Mouse (Mus musculus) forebrain, embryonic 14.5 days (tissue): ENCODE measurements around the gene Gtf2i. TPM values are rescaled to one million over a fixed set of nuclear protein-coding genes. Genes with fewer than 3 reads are reported as not detected.

ENCODE experiments used
- ATAC-seq: fragments of 200-750 bp; cut with Nextera tagmentation; 2 replicates; pipeline ENCODE4 v1.8.0; 2017; ENCODE audit warnings: mild to moderate bottlenecking, moderate library complexity
- DNase-seq: peaks from one replicate; pipeline ENCODE4 v3.0.0-alpha.2; 2015; ENCODE audit warnings: low spot score
- H3K27ac ChIP-seq: fragments of 300-500 bp; sonication (generic); 2 replicates; pipeline ENCODE4 v1.5.1; 2014; ENCODE audit warnings: low read depth, mild to moderate bottlenecking, control low read depth, low read length, moderate library complexity
- H3K27me3 ChIP-seq: fragments of 300-500 bp; sonication (generic); replicated peaks from 2 replicates; pipeline ENCODE4 v1.6.1; 2014; ENCODE audit warnings: low read length, control low read depth, mixed read lengths; ENCODE audit not compliant: control insufficient read depth, insufficient read depth
- H3K36me3 ChIP-seq: fragments of 300-500 bp; sonication (generic); 2 replicates; pipeline ENCODE4 v1.6.1; 2014; ENCODE audit warnings: low read length, control low read depth; ENCODE audit not compliant: control insufficient read depth, insufficient read depth
- H3K4me1 ChIP-seq: fragments of 300-500 bp; sonication (generic); 2 replicates; pipeline ENCODE4 v1.6.1; 2014; ENCODE audit warnings: antibody characterized with exemption, low read length, control low read depth; ENCODE audit not compliant: control insufficient read depth, insufficient read depth
- H3K4me2 ChIP-seq: fragments of 300-500 bp; sonication (generic); 2 replicates; pipeline ENCODE4 v1.6.1; 2014; ENCODE audit warnings: mild to moderate bottlenecking, control low read depth, low read length
- H3K4me3 ChIP-seq: fragments of 300-500 bp; sonication (generic); 2 replicates; pipeline ENCODE4 v1.5.1; 2014; ENCODE audit warnings: low read depth, low read length, control low read depth
- H3K9ac ChIP-seq: fragments of 300-500 bp; sonication (generic); 2 replicates; pipeline ENCODE4 v1.6.1; 2014; ENCODE audit warnings: mild to moderate bottlenecking, low read length, control low read depth, moderate library complexity
- H3K9me3 ChIP-seq: fragments of 300-500 bp; sonication (generic); replicated peaks from 2 replicates; pipeline ENCODE4 v1.6.1; 2016; ENCODE audit warnings: low read length, control low read depth, mixed read lengths; ENCODE audit not compliant: control insufficient read depth
- WGBS: fragments of 180-500 bp; shearing (Covaris S2); extraction: QIAGEN DNeasy Blood & Tissue Kit; methylation state at CpG from one replicate; pipeline ENCODE4 v1.1.7; 2014; 5-methylcytosine and 5-hydroxymethylcytosine counted together
- polyA plus RNA-seq: library from polyadenylated mRNA; unstranded; fragments of >200 nt; fragmentation: Nextera tagmentation; extraction: Ambion mirVana; gene quantifications from 2 replicates; pipeline ENCODE4 v1.2.1, GENCODE M21; 2014

Gtf2i gene
- polyA plus RNA-seq, 1 experiment from 2014 or later: 111 TPM

DNA sequence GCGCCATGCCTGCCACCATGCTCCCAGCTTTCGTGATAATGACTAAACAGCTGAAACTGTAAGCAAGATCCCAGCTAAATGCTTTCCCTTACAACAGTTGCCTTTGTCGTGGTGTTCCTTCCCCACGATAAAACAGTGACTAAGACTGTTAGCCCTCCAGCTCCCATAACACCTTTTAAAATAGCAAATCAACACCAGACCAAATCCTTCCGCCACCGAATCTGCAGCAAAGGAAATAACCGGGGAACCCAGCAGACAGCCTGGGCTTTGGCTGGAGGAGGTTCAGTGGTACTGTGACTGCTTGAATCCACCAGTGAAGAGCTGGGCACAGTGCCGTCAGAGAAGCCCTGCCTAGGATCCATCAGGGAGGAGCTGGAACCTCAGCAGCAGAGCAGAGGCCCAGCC lies 65.3 kb downstream of the Gtf2i start:
- Histone ChIP-seq H3K9ac (no peak overlapping the region), H3K4me3 (no peak overlapping the region), H3K36me3 (peaks cover 99% of the 10 kb centered on the region), H3K4me1 (no peaks in the 10 kb centered on the region), H3K27ac (no peak overlapping the region), H3K9me3 (no peaks in the 10 kb centered on the region), H3K27me3 (no peaks in the 10 kb centered on the region), H3K4me2 (no peak overlapping the region)
- 87% methylated on average over 8 of the region's 8 CpGs for WGBS
- DNase-seq (no peak), ATAC-seq (no peak)

DNA sequence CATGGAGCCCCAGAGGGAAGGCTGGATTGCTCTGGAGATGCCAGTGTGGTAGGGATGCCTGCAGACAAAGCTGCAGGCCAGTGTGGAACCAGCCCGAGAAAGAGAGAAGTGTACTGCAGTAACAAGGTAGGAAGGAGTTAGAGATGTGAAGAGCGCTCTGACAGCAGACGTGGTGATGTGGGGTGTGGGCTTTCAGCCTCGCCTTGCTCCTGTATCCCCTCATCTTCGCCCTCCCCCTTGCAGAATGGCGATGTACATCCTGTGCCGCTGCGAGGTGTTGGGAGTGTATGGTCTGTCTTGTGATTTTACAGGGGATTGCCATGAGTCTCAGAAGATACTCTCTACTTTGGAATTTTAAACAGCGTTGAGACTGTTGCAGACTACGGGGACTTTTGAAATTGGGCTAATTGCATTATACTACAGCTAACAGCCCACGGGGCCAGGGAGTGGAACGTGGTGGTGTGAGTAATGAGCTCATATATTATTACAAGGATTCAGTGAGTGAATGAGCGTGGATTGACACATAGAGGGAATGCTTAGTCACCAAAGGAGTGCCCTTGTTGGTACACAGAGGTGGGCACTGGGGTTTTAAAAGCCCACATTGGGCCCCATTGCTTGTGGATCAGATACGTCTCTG lies 65.8 kb downstream of the Gtf2i start:
- DNase-seq: no peak
- no peak overlapping the region for H3K4me2 ChIP-seq
- no peaks in the 10 kb centered on the region for H3K4me1 ChIP-seq
- H3K27ac ChIP-seq: no peak overlapping the region
- no peak overlapping the region for H3K4me3 ChIP-seq
- no peak overlapping the region for H3K9ac ChIP-seq
- 92% methylated on average over 14 of the region's 14 CpGs for WGBS
- no peak for ATAC-seq
- H3K9me3 ChIP-seq: no peaks in the 10 kb centered on the region
- no peaks in the 10 kb centered on the region for H3K27me3 ChIP-seq
- peaks cover 99% of the 10 kb centered on the region for H3K36me3 ChIP-seq

DNA sequence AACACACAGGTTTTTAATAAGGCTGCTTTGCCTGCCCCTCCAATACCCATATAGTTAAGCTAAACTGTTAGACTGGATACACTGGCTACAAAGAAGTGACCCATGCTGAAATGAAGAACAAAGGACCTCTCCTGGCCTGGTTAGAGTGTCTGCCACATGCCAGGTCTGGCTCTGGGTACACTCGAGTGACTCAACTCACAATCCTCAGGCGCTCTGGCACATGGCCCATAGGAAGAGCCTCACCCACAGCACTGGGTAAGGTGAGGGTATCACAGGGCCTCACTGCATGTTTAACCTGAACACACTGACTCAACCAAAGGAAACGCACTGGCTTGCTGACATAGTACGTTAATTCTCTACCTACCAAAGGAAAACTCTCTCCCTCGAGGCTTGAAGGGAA lies 68.4 kb downstream of the Gtf2i start:
- no peak for ATAC-seq
- 93% methylated on average over 5 of the region's 5 CpGs for WGBS
- no peak overlapping the region for H3K4me3 ChIP-seq
- no peak overlapping the region for H3K27ac ChIP-seq
- no peak overlapping the region for H3K4me2 ChIP-seq
- DNase-seq: no peak
- H3K27me3 ChIP-seq: no peaks in the 10 kb centered on the region
- peaks cover 99% of the 10 kb centered on the region for H3K36me3 ChIP-seq
- H3K9me3 ChIP-seq: no peaks in the 10 kb centered on the region
- H3K4me1 ChIP-seq: no peaks in the 10 kb centered on the region
- no peak overlapping the region for H3K9ac ChIP-seq

DNA sequence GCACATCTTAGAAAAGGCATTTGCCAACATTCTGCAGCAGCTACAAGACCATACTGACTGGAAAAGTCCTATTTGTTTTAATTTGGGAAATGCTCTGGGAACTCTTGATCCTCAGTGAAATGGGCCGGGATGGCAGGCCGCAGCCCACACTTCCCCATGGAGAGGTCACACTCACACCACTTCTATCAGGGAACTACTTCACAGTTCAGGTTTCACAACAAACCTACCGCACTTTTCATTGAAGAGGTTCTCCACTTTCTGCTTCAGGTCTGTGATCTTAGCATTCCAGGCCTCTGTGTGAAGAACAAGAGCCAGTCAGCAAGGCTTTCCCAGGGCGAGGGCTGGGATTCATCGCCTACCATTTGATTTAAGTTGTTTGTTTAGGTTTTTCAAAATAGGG lies 69.7 kb downstream of the Gtf2i start:
- ATAC-seq (no peak), DNase-seq (no peak)
- Histone ChIP-seq H3K4me2 (no peak overlapping the region), H3K4me3 (no peak overlapping the region), H3K9me3 (no peaks in the 10 kb centered on the region), H3K9ac (no peak overlapping the region), H3K36me3 (peaks cover 100% of the 10 kb centered on the region), H3K27ac (no peak overlapping the region; the same call in 1 of the 2 replicates), H3K4me1 (no peaks in the 10 kb centered on the region), H3K27me3 (no peaks in the 10 kb centered on the region)
- 97% methylated on average over 5 of the region's 5 CpGs for WGBS

DNA sequence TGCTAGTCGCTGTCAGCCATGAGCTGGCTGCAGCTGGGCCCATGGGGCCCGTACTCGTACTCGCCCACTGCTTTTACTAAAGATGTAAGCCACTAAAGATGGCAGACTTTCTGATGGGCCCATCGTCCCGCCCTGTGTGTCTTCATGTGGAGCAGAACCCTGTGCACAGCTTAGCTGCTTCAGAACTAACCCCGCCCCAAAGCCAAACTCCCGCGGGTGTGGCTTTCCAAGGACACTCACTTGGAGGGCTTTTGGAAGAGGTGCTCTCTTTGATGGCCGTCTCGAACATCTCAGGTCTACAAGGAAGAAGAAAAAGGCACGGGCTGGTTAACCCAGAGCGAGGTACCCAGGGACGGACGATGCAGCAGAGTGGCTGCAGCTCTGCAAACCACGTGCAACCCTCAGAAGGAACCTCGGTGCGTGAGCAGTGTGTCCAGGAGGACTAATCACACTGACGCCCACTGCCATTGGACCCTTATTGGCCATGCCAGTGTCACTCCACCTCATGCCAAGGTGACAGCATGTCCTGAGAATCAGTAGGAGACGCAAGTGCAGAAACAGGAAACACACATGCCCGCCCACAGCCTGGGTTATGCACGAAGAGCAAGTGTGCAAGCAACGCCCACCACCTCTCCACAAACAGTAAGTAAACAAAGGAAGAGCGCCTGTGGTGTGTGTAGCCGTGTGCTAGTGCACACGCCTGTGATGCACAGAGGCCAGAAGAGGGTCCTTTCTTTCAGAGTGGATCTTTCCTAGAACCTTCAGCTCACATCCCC lies 70.7 kb downstream of the Gtf2i start:
- Histone ChIP-seq H3K4me1 (no peaks in the 10 kb centered on the region), H3K4me3 (no peak overlapping the region), H3K9ac (no peak overlapping the region), H3K27me3 (no peaks in the 10 kb centered on the region), H3K9me3 (no peaks in the 10 kb centered on the region), H3K27ac (no peak overlapping the region), H3K36me3 (peaks cover 100% of the 10 kb centered on the region), H3K4me2 (no peak overlapping the region)
- 94% methylated on average over 26 of the region's 26 CpGs for WGBS
- ATAC-seq (no peak), DNase-seq (no peak)

DNA sequence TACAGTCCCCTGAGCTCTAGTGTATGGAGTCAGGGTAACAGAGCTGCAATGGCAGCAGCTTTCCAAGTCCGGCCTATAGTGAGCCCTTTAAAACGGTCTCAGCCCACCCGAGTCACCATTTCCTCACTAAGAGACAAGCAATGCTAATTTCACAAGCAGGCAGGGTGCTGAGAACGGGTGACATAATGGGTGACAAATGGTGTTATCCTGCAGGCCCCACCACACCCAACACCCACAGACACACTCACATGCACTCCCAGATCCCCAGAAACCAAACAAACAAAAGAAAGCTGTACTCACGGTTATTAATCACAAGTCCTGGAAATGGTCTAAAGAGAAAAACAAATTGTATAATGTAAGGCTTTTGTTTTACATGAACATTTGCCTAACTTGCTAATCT lies 72.7 kb downstream of the Gtf2i start:
- Histone ChIP-seq H3K4me2 (no peak overlapping the region), H3K36me3 (peaks cover 100% of the 10 kb centered on the region), H3K27ac (no peak overlapping the region), H3K27me3 (no peaks in the 10 kb centered on the region), H3K9me3 (no peaks in the 10 kb centered on the region), H3K4me1 (no peaks in the 10 kb centered on the region), H3K9ac (no peak overlapping the region), H3K4me3 (no peak overlapping the region)
- ATAC-seq (no peak), DNase-seq (no peak)
- WGBS: 87% methylated on average over 5 of the region's 5 CpGs

DNA sequence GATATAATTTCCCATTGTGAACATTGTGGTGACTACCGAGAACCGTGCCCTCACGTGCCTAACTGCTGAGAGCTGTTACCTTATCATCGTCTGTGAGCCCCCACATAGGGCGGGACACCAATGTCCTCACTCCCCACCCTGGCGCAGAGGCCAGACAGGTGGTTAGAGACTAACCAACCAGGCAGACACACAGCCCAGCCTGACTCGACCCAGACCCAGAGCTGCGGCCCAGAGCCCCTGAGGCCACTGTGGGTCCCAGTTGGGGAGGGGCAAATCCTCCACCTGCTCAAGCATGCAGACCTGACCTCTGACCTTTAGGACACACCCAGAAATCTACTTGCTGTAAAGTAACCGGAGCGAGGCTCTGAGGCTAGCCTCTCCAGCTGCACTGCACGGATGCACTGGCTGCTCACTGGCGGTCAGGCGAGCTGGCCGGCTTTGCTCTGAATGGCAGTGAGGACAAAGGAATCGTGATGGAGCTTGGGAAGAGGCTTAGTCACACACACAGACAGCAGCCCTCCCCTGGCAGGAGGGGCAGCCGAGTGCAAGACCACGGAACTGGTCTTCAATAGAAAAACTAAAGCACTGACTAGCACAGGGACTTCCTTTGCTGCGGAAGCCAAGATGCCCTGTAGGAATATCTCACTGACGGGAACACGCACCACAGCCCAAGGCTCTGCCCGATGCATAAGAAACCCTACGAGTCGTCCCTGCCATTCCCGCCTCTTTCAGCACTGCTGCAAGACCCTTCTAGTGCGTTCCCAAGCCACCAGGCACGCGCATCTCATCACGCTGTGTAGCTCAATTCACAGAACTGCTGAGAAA lies 76.4 kb downstream of the Gtf2i start:
- ATAC-seq: peak; percentile 74
- DNase-seq: peak; percentile 68
- Histone ChIP-seq H3K4me3 (no peak overlapping the region), H3K27me3 (no peaks in the 10 kb centered on the region), H3K9me3 (no peaks in the 10 kb centered on the region), H3K9ac (0 out of 2 replicates have a peak overlapping the region, but pooled peaks have one; percentile 0), H3K36me3 (peaks cover 79% of the 10 kb centered on the region), H3K4me2 (no peak overlapping the region), H3K4me1 (peaks cover 2% of the 10 kb centered on the region; the same call in 1 of the 2 replicates), H3K27ac (peak overlapping the region; percentile 59)
- 43% methylated on average over 28 of the region's 28 CpGs for WGBS

DNA sequence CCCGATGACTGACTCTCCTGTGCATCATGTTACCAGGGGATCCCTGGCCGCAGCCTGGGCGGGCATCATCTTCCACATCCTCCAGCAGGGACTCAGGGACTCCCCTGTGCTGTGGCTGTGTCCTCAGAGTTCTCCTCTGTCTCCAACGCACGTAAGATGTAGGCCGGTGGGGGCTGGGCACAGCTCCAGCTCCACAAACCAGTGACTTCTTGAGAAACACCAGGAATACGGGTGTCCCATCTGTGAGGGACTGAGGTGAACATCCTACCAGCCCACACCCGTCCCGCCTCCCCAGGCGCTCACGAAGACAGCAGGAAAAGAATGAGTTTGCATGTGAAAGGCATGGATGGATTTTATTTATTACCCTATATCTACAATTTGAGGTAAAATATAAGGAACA lies 77.1 kb downstream of the Gtf2i start:
- Histone ChIP-seq H3K9me3 (no peaks in the 10 kb centered on the region), H3K36me3 (peaks cover 73% of the 10 kb centered on the region), H3K9ac (no peak overlapping the region), H3K4me1 (peaks cover 2% of the 10 kb centered on the region; the same call in 1 of the 2 replicates), H3K27me3 (no peaks in the 10 kb centered on the region), H3K27ac (0 out of 2 replicates have a peak overlapping the region, but pooled peaks have one; percentile 59), H3K4me3 (no peak overlapping the region), H3K4me2 (no peak overlapping the region)
- DNase-seq (no peak), ATAC-seq (no peak)
- WGBS: 91% methylated on average over 11 of the region's 11 CpGs
